Mouse (Mus musculus) cortical plate, adult 2 months (tissue): ENCODE data around the gene Pglyrp1. TPM values are rescaled to one million over a fixed set of nuclear protein-coding genes. Genes with fewer than 3 reads are reported as not detected.

Source experiments
- H3K27ac ChIP-seq: fragments of 200-500 bp; 2 replicates; pipeline ENCODE4 v1.5.1; 2012; ENCODE audit warnings: low read length, control low read depth, inconsistent platforms; ENCODE audit not compliant: insufficient read depth
- H3K4me1 ChIP-seq: fragments of 200-500 bp; 2 replicates; pipeline ENCODE4 v1.6.1; 2011; ENCODE audit warnings: low read length; ENCODE audit not compliant: control insufficient read depth, insufficient read depth
- H3K4me3 ChIP-seq: fragments of 200-500 bp; 2 replicates; pipeline ENCODE4 v1.5.1; 2011; ENCODE audit warnings: mild to moderate bottlenecking, low read length, control low read depth; ENCODE audit not compliant: insufficient read depth
- CTCF ChIP-seq: fragments of 200-500 bp; IDR thresholded peaks from 2 replicates; pipeline ENCODE4 v1.5.1; 2011; ENCODE audit warnings: mild to moderate bottlenecking, control low read depth, low read length; ENCODE audit not compliant: insufficient read depth; ENCODE audit errors: extremely low read depth
- POLR2A ChIP-seq: fragments of 200-500 bp; IDR thresholded peaks from 2 replicates; pipeline ENCODE4 v1.6.1; 2011; ENCODE audit warnings: mild to moderate bottlenecking, low read length, control low read depth; ENCODE audit not compliant: insufficient read depth; ENCODE audit errors: extremely low read depth
- polyA plus RNA-seq: library from polyadenylated mRNA; depleted of rRNA; stranded (reverse); fragments of >200 nt; gene quantifications from 2 replicates; pipeline ENCODE4 v1.2.3, GENCODE M21; 2012

Gene Pglyrp1
- polyA plus RNA-seq, 1 experiment, result 16.0 TPM

- Histone ChIP-seq H3K4me3 (no peak overlapping the region), H3K27ac (no peak overlapping the region), H3K4me1 (no peaks in the 10 kb centered on the region)
- TF ChIP-seq POLR2A (no peak), CTCF (no peak)
These were observed 22.7 kb upstream of the Pglyrp1 start for GRCm38 (mm10) chr7:18848395-18848794.

- no peak overlapping the region for H3K4me3 ChIP-seq
- TF ChIP-seq POLR2A, result no peak
- no peak for TF ChIP-seq CTCF
- peaks cover 1% of the 10 kb centered on the region; the same call in 1 of the 2 replicates for H3K4me1 ChIP-seq
- H3K27ac ChIP-seq, result peak overlapping the region; percentile 87
These were observed 12.7 kb upstream of the Pglyrp1 start for GRCm38 (mm10) chr7:18858310-18858916.

GRCm38 (mm10) chr7:18862801-18863200 is 8.3 kb upstream of the Pglyrp1 start:
- H3K4me1 ChIP-seq, result peaks cover 1% of the 10 kb centered on the region; the same call in 1 of the 2 replicates
- TF ChIP-seq CTCF (no peak), POLR2A (no peak)
- H3K4me3 ChIP-seq, result no peak overlapping the region
- no peak overlapping the region for H3K27ac ChIP-seq

GRCm38 (mm10) chr7:18868491-18868890 is 2.6 kb upstream of the Pglyrp1 start:
- Histone ChIP-seq H3K4me1 (no peaks in the 10 kb centered on the region), H3K4me3 (no peak overlapping the region), H3K27ac (no peak overlapping the region)
- TF ChIP-seq CTCF (no peak), POLR2A (no peak)

- TF ChIP-seq POLR2A, result no peak
- TF ChIP-seq CTCF, result no peak
- no peaks in the 10 kb centered on the region for H3K4me1 ChIP-seq
- H3K27ac ChIP-seq, result no peak overlapping the region
- peak overlapping the region; percentile 26; the same call in 1 of the 2 replicates for H3K4me3 ChIP-seq
These were observed 1.1 kb downstream of the Pglyrp1 start for GRCm38 (mm10) chr7:18872014-18872802.

GRCm38 (mm10) chr7:18872816-18873215 is 1.7 kb downstream of the Pglyrp1 start:
- TF ChIP-seq POLR2A (no peak), CTCF (no peak)
- Histone ChIP-seq H3K4me3 (peak overlapping the region; percentile 26), H3K4me1 (no peaks in the 10 kb centered on the region), H3K27ac (no peak overlapping the region)

GRCm38 (mm10) chr7:18873253-18873652 is 2.1 kb downstream of the Pglyrp1 start:
- no peak for TF ChIP-seq POLR2A
- TF ChIP-seq CTCF, result peak; percentile 89
- no peaks in the 10 kb centered on the region for H3K4me1 ChIP-seq
- no peak overlapping the region for H3K27ac ChIP-seq
- H3K4me3 ChIP-seq, result peak overlapping the region; percentile 26

GRCm38 (mm10) chr7:18875372-18875771 is 4.2 kb downstream of the Pglyrp1 start:
- no peaks in the 10 kb centered on the region for H3K4me1 ChIP-seq
- no peak for TF ChIP-seq CTCF
- TF ChIP-seq POLR2A, result no peak
- no peak overlapping the region for H3K27ac ChIP-seq
- no peak overlapping the region for H3K4me3 ChIP-seq

- TF ChIP-seq CTCF (no peak), POLR2A (no peak)
- no peaks in the 10 kb centered on the region for H3K4me1 ChIP-seq
These were observed 7.6 kb downstream of the Pglyrp1 start for GRCm38 (mm10) chr7:18878691-18879090.

More at GRCm38 (mm10) chr7:18878691-18879090, 7.6 kb downstream of the Pglyrp1 start:
- Histone ChIP-seq H3K4me3 (no peak overlapping the region), H3K27ac (no peak overlapping the region)
